Mouse (Mus musculus): Measurements from ENCODE around the gene Oxa1l.

DNA sequence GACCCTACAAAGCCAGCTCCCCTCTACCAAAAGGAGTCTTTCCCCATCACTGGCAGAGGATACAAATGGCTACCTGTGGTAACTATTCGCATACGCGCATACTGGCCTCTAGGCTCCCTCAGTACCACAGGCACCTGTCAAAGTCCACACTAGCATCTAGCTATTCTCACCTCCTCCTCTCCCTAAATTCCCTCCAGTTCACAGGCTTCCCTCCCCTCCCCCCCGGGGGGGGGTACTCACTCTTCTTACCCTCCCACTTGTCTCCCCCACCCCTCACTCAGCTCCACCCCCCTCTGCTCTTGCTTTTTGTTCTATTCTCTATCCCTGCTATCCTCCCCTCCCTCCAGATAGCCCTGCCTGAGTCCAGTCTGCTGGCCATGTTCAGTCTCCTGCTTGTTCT, 20.0 kb downstream of the Oxa1l start:
- TF ChIP-seq POLR2A (IDR thresholded peaks at IDR 0.05; ENCODE audit: control insufficient read depth, extremely low read depth, insufficient read depth, low read length, poor library complexity), result no peak
- no peak for TF ChIP-seq CTCF (IDR thresholded peaks at IDR 0.05; ENCODE audit: borderline replicate concordance, control insufficient read depth, extremely low read depth, insufficient read depth, low read length, poor library complexity)

Data from thymus, adult 2 months (tissue).